Mouse (Mus musculus): ENCODE measurements around the gene Pm20d1.

DNA sequence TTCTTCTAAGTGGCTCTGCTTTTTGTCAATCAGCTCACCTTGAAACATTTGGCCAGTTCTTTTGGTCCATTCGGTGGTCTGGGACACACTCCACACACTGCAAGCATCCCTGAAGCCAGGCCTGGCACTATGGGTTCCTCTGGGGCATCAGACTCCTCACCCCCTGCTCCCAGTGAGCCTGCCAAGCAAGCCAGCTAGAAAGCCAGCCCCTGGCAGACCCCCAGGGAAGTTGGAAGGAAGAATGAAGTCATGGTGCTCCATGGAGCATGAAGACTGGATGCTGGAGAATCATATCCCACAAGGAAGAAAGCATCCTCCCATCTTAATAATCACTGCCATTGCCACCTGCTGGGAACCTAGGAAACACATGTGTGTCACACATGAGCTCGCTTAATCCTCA is 48.5 kb upstream of the Pm20d1 start:
- TF ChIP-seq CTCF (IDR thresholded peaks at IDR 0.05; ENCODE audit: low read depth, low read length) (no peak), POLR2A (IDR thresholded peaks at IDR 0.05; ENCODE audit: borderline replicate concordance, low read depth, low read length) (no peak)

Data from bone marrow macrophage, adult 2 months (primary cell).